Mouse (Mus musculus) lung, postnatal 0 days (tissue): Measurements from ENCODE around the gene Gm28041.
A peak's percentile ranks its signal among the peaks of the same experiment; 100 is the strongest.

Source experiments
- CTCF ChIP-seq: IDR thresholded peaks from 2 replicates; pipeline ENCODE4 v1.5.1; 2016; ENCODE audit warnings: antibody characterized with exemption, mild to moderate bottlenecking
- EP300 ChIP-seq: IDR thresholded peaks from 2 replicates; pipeline ENCODE4 v1.6.1; 2016; ENCODE audit warnings: antibody characterized with exemption, mild to moderate bottlenecking, control low read depth

GRCm38 (mm10) chr13:67360131-67360744 is 15.3 kb downstream of the Gm28041 start, which contains the start of the genes Gm28044 and Zfp953:
- TF ChIP-seq CTCF (peak; percentile 46), EP300 (no peak)
